Mouse (Mus musculus): Measurements from ENCODE around the gene Kif19a.

DNA sequence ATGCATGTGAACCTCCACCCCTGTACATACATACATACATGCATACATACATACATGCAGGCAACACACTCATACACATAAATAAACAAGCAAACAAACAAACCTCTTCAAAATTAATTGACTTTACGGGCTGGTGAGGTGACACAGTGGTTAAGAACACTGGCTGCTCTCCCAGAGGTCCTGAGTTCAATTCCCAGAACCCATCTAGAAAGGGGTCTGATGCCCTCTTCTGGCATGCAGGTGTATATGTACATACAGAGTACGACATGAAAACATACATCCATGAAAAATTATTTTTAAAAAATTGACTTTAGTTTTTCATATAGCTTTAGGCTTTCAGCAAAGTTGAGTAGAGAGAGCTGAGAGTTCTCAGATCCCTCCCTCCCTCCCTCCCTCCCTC lies 29.1 kb upstream of the Kif19a start:
- TF ChIP-seq EP300 (IDR thresholded peaks at IDR 0.05; ENCODE audit: low read depth) (no peak), CTCF (IDR thresholded peaks at IDR 0.05; ENCODE audit: low read depth) (no peak)

Measured in liver, embryonic 14.5 days (tissue).